Mouse (Mus musculus): ENCODE data around the gene Gas8.
"Not testable (repeated sequence)": the region's sequence is repeated elsewhere in the genome, so short reads cannot be mapped to it uniquely, and the experiment has no call there.

The Gas8 gene

GRCm38 (mm10) chr8:123518667-123519066 lies at the start of gene Gas8:
Gene Gas8 (plus strand): TSS chr8:123518834.
- peak; percentile 82 to 86 for DNase-seq

- not testable (repeated sequence) for DNase-seq
These were observed 45.6 kb upstream of the Gas8 start for GRCm38 (mm10) chr8:123472991-123473390.

GRCm38 (mm10) chr8:123474549-123474948 lies 44.1 kb upstream of the Gas8 start:
- not testable (repeated sequence) for DNase-seq

- peak; percentile 3 to 16 for DNase-seq
These were observed 41.5 kb upstream of the Gas8 start for GRCm38 (mm10) chr8:123476911-123477736.

GRCm38 (mm10) chr8:123477737-123478258 lies 40.8 kb upstream of the Gas8 start, which contains the start of gene Afg3l1:
Gene Afg3l1 (plus strand): TSS chr8:123477903.
- peak; percentile 92 for DNase-seq

GRCm38 (mm10) chr8:123478456-123479218 lies 40.0 kb upstream of the Gas8 start:
- no peak for DNase-seq

GRCm38 (mm10) chr8:123482627-123483026 lies 36.0 kb upstream of the Gas8 start:
- peak in 1 of 2 experiments; percentile 23 for DNase-seq

GRCm38 (mm10) chr8:123491280-123492075 lies 27.2 kb upstream of the Gas8 start:
- no peak for DNase-seq

GRCm38 (mm10) chr8:123492898-123493297 lies 25.7 kb upstream of the Gas8 start:
- DNase-seq, result no peak

GRCm38 (mm10) chr8:123497699-123498098 lies 20.9 kb upstream of the Gas8 start:
- no peak for DNase-seq

GRCm38 (mm10) chr8:123498963-123499362 lies 19.7 kb upstream of the Gas8 start:
- DNase-seq, result no peak

- no peak for DNase-seq
These were observed 19.1 kb upstream of the Gas8 start for GRCm38 (mm10) chr8:123499556-123499955.

- DNase-seq, result no peak
These were observed 16.4 kb upstream of the Gas8 start for GRCm38 (mm10) chr8:123502192-123502591.

GRCm38 (mm10) chr8:123503801-123504467 lies 14.7 kb upstream of the Gas8 start:
- no peak for DNase-seq

GRCm38 (mm10) chr8:123504591-123505195 lies 13.9 kb upstream of the Gas8 start:
- DNase-seq, result no peak

- DNase-seq, result no peak
These were observed 13.4 kb upstream of the Gas8 start for GRCm38 (mm10) chr8:123505267-123505666.

GRCm38 (mm10) chr8:123505695-123506094 lies 12.9 kb upstream of the Gas8 start:
- DNase-seq, result no peak

GRCm38 (mm10) chr8:123507153-123507552 lies 11.5 kb upstream of the Gas8 start:
- no peak for DNase-seq

- no peak for DNase-seq
These were observed 7.8 kb upstream of the Gas8 start for GRCm38 (mm10) chr8:123510819-123511218.

- DNase-seq, result no peak
These were observed 4.5 kb upstream of the Gas8 start for GRCm38 (mm10) chr8:123514136-123514535.

- DNase-seq, result peak; percentile 81 to 86
These were observed 3.7 kb upstream of the Gas8 start, which contains the start of gene Dbndd1 for GRCm38 (mm10) chr8:123514781-123515539. Gene Dbndd1 (minus strand): TSS chr8:123515463.
